Mouse (Mus musculus) heart, adult 2 months (tissue): ENCODE measurements around the gene Ugt1a6a.
"Not testable (repeated sequence)": the region's sequence is repeated elsewhere in the genome, so short reads cannot be mapped to it uniquely, and the experiment has no call there.

Experiments
- CTCF ChIP-seq: fragments of 200-600 bp; IDR thresholded peaks from 2 replicates; pipeline ENCODE4 v1.8.1; 2022; ENCODE audit warnings: antibody characterized with exemption, mild to moderate bottlenecking, moderate library complexity
- POLR2A ChIP-seq: fragments of 200-500 bp; IDR thresholded peaks from 2 replicates; pipeline ENCODE4 v1.6.1; 2011; ENCODE audit warnings: mild to moderate bottlenecking, low read depth, low read length, control low read depth; ENCODE audit not compliant: insufficient read depth

DNA sequence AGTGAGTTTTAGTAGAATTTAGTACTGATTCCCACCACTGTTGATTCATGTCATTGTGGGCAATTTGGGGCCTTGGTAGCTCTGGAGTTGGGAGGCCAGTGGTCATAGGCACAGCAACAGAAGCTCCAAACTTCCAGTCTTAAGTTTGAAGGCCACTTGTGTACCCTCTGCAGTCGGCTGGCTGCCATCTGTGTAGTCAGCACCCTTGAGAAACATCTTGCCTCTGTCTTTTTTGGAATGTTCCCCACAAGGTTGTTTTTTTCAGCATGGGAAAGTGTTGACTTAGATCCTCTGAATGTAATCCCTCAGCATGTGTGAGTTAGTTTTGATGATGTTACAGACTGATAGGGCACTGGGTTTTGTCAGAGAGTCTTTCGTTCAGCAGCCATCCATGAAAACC is 34.9 kb upstream of the Ugt1a6a start:
- TF ChIP-seq POLR2A, CTCF: not testable (repeated sequence)
